Mouse (Mus musculus) monocyte, adult 2 months (primary cell): ENCODE data around the gene Zfp740.
A peak's percentile ranks its signal among the peaks of the same experiment; 100 is the strongest.

Experiments used
- DNase-seq, 2 experiments: peaks; one replicate each; pipeline ENCODE4 v3.0.0; 2022; ENCODE audit warnings: low spot score in 2 of 2, low read depth in 1 of 2

Gene Zfp740

DNA sequence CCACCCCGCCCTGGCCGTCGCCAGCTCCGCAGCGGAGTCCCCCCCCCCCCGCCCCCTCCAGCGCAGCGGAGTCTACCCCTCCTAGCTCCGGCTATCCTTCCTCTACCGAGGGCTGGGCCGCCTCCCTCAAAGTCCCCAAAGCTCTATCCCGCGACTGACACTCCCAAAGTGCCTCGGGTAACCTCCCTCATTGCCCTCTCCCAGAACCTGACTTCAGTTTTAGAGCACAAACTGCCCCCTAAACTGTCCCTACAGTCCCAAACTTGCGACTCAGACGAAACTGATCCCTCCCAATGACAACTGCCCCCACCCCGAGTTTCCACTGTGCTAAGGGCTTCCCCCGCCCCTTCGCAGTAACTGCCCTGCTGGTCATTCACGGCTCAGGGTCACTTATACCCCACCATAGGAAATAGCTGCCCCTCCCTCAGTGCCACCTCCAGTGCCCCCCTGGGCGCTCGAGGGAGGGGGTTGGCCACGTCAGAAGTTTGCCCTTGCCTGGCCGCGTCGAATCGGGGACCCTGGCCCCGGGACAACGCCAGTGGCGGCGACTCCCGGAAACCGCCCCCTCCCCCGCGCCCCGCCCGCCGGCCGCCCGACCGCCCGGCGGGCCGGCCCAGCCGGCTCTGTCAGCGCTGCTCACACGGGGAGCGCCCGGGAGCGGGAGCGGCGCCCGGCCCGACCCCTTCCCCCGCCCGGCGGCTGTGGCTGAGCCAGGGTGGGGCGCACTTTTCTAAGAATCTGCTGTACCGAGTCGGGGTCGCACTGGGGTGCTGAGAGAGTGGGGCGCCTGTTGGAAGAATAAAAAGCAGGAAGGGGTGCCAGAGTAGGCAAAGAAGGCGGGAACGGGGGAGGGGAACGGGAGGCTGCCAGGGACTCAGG lies 44.4 kb downstream of the Zfp740 start:
- DNase-seq: peak in 1 of 2 experiments; percentile 60

DNA sequence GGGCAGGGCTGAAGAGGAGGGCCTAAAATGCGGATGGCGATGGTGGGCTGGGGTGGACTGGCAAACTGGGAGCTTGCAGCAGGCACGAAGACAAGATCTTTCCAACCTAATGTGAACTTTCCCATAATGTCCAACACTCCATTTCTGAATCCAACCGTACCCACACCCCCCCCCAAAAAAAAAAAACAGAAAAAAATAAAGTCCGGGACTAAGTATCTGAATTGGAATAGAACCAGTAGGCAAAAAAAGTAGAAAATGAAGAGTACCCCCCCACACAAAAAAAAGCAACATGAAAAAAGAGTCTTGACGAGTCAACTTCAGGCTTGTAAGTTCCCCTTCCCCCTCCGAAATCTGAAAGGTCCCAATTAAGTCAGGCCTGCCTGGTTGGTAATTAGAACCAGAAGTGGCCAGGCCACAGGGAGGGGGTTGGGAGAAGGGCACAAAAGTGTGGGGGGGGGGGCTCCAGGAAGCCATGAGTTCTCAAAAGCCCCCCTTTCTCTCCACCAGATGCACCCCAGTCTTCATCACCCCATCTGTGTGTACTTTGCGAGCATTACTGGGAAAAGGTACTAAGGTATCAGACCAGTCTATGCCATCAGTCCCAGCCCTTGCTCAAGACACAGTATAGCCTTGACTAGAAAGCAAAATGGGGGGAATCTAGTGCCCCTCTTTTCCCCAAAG lies 45.2 kb downstream of the Zfp740 start:
- DNase-seq: no peak

DNA sequence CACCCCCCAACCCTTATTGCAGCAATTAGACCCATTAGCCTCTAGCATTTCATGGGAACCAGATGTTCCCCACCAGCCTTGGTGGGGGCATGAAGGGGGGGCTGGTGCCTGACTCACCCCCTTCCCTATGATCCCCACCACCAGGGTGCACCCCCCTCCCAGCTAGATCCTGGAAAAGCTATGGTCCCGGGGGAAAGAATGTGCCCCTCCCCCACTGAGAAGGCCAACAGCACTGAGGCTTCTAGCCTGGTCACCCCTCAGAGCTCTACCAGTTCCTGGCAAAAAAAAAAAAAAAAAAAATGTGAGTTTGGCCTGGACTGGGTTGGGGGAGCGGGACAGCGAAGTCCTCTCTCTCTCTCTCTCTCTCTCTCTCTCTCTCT lies 45.8 kb downstream of the Zfp740 start:
- no peak for DNase-seq

DNA sequence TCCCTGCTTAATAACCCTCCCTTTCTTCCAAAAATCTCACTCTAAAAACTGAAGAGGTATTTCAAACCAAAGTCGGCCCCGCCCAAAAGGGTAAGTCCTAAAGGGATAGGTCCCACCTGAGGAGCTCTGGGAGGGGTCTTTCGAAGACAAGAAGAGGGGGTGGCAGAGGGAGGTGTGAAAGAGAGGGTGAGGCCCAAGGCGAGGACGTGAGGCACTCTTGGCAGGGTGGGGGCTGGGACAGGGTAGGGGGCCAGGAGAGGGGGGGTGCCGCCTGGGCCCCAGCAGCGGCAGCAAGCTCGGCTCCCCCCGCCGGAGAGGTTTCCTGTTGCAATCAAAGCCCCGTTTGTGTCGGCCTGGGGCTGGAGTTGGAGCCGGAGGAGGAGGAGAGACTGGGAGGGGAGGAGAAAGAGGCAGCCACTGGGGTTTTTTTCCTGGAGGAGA lies 46.2 kb downstream of the Zfp740 start:
- no peak for DNase-seq

DNA sequence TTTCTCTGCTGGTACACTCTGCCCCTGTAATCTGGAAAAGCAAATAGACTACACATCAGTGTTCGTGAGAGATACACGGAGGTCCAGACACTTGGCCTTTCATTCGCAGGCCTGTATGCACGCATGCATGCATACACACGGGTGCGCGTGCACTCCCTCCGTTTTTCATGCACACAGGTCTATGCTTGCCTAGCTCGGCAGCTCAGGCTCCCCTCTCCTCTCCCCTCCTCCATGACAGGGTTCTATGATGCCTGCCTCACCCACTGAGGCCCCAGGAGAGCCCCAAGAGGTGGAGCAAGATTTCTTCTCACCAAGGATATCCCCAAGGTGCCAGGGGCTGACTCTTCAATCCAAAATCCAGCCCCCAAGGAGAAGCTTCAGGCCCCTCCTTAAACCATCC lies 46.9 kb downstream of the Zfp740 start:
- DNase-seq: no peak

DNA sequence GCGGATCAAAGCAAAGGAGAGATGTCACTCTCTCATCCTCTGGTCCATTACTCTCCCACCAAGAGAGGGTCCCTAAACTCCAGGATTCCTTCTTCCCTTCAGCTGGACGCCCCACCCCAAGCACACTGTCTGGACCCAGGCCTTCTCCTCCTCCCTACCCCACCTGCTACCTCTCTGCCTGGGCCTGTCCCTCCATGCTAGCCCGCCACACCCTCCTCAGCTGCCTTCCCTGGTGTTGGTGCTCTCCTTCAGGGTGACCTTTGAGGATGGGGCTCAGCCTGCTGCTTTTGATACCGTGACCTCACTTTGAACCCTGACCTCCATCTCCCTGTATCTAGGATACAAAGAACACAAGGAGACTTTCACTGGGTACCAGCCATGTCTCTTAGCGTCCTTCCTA lies 47.5 kb downstream of the Zfp740 start:
- DNase-seq: no peak

DNA sequence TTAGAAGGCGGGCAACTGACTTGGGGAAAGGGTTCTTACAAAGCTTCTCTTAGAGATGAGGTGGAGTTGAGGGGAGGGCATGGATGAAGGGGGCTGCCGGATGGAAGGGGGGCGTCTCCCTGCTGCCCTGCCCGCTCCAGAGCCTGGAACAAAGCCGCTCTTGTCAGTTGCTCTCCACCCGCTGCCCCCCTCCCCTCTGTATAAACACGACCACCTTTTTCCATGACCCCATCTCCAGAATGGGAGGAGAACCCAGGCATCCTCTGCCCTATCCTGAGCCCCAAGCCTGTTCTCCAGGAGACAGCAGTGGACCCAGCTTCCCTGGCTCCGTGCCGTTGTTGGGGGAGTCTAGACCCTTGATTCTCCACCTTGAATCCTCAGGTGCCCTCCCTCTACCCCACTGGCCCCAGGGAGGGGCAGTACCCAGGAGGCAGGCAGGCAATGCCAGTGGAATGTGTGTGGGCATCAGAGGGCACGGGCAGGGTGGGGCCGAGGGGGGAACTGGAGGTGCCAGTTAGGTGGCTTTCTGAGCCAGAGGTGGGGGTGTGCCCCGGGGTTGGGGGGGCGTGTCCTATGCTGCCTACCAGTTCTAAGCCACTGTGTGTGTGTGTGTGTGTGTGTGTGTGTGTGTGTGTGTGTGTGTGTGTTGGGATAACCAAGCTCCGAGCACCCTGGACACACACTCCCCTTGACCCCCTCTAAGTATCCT lies 52.7 kb downstream of the Zfp740 start:
- no peak for DNase-seq

DNA sequence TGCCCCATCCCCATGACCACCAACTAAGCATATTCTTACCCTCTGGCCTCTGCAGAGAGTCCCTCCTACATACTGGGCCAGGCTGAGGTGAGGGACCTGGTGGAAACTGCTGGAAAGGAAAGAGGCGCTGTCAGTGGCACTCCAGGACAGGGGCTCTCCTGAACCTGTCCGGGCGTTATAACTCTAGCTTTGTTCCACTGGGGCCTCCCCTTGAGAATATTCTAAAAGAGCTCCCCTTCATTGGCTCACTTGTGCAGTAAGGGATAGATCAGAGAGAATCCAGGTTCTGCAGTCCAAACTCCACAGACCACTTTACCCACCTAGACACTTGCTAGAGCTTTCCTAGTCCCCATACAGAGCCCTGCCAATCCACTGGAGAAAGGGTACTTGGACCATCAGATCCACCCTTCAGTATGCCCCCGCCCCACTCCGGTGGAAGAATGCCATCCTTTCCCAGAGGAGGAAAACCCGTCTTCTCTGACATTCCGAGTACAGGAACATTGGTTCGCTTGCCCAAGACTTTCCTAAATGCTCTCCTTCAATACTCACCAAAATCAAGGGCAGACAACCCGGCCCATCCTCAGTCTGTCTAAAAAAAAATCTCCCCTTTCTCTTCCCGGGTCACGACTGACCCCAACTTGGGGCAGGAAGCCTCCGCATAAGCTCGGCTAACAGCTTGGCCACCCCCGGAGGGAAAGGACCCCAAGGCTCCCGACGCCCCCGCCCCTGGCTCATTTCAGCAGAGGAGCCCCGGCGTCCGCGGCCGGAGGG lies 53.6 kb downstream of the Zfp740 start:
- no peak for DNase-seq

DNA sequence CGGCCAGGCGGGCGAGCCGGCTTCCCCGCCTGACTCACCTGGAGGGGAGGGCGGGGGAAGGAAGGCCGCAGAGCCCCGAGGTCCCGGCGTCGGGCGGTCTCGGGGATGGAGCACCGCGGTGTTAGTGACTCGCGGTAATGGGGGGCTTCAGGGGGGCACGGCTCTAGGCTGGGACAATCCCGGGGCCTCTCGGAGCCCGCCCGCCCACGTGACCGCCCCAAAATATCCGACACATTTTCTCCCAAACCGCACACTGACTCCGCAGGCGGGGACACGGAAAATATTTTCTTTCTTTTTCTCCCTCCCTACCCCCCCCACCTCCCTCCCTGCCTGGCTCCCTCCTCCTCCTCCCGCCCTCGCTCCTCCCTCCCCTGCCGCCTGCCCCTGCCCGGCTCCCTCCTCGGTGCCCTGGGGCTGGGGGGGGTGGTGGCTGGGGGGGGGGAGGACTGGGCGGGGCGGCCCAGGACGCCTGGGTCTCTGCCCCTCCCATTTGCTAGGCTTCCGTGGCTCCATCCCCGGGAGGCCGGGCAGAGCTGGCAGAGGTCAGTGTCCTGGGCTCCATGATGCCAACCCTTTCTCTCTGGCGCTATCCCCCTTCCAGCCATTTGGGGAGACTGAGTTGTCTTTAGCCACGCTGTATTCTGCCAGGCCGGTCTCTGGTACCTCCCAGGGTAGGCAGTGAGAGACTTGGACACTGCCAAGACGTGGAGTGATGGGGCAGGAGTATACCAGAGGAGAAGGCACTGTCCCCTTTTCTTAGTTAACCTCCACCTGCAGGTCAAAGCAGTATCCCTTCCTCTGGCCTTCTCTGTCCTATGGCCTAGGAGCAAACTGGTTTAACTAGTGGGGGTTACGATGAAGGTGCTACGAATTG lies 54.4 kb downstream of the Zfp740 start, which contains the start of gene Rarg:
Rarg (minus strand) TSS at position 316 of the 874 bp plus-strand sequence.
- no peak for DNase-seq

DNA sequence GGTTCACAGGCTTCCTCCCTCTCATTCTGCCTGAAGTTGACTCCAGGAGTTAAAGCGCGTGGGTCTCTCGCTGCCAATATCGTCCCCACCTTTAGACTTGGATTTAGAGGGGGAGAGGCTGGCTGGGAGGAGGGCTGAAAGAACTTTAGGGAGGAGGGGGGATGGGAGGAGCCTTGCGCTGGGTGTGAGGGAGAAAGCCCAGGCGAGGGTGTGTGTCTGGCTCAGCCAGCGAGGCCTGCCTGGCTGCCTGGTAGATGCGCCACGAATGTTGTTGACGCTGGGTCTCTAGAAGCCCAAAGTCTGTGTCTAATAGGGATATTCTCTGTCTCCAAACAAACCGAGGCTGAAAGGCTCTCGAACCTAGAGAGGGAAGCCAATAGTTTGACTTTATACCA lies 55.0 kb downstream of the Zfp740 start:
- no peak for DNase-seq

DNA sequence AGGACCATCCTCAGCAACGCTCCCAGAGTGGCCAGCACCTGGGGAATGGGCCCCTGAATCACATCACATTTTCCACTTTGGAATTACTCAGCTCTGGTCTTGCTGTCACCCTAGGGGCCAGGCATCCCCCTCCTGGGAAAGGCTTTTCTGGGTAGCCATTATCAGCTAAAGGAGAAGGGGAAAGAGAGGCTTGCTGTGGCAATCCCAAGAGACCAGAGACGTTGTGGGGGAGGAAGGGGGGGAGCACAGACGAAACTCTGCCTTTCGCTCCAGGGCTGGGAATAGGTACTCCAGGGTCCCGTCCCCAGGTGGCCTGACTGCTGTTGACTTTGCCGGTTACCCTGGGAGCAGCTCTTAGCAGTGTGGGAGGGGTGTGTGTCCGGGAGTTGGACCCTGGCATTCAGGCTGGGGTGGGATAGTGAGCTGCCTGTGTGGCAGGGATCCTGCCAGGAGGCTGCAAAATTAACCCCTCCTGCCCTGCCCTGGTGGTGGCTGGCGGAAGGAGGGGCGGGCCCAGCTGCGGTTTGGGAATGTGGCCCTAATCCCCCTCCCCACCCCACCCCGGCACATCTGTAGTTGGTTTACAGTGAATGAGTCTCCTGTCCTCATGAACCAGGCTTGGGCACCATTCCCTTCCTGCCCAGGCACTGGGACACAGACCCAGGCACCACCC lies 55.7 kb downstream of the Zfp740 start:
- DNase-seq: no peak

DNA sequence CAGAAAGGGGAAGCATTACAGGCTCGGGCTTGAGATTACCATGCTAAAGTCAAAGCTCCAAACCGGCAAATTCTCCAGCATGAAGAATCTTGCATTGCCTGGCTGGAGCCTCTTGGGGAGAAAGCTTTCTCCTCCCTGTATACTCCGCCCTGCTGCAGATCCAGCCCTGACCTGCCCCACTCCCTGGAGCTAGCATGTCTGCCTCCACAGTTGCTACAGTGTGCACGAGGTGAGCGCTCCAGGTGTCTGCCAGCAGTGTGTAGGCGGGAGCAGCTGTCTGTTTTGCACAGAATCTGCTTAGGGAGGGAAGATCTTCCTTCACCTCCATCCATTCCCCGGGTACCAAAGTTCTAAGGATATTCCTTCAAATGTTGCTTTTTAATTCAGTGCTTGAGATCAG lies 59.5 kb downstream of the Zfp740 start:
- DNase-seq: no peak

DNA sequence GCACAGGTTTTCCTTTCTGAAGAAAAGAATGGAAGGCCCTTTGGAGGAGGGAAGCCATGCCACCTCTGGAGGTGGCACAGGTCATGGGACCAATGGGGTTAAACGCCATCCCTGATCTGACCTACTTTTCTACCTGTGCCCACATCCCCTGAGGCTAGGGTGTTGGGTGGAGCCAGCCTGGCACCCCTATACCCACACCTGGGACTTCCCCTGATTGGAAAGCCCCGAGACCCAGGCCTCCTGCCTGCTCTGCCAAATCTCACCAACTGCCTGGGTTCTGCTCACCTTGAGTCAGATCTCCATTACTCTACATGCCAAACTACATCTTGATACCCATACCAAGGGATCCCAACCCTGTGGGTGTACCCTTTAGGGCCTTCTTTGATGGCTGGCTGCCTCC lies 60.0 kb downstream of the Zfp740 start:
- no peak for DNase-seq
